Mouse (Mus musculus): Measurements from ENCODE around the gene Ptcd2.
"Not testable (repeated sequence)": the region's sequence is repeated elsewhere in the genome, so short reads cannot be mapped to it uniquely, and the experiment has no call there.

Gene Ptcd2

GRCm38 (mm10) chr13:99355861-99356260, 11.4 kb upstream of the Ptcd2 start:
- DNase-seq (ENCODE audit: low read depth) = no peak

DNA sequence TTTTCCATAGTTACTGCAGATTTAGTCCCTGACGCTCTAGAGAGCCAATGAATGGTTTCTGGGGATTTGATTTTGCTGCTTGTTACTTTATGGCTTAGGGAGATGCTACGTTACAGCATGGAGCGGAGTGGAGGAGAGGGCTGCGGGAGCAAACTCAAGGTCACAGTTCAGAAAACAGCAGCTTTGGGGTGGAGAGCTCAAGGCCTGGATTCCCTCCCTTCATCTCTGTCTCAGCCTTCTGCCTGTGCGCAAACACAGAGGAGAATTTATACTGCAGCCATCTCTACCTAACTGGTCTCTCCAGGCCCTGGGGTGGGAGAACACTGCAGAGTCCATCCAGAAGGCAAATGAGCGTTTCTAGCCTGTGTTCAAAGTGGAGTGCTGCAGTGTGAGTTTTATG, 10.6 kb upstream of the Ptcd2 start:
- no peak for DNase-seq (ENCODE audit: low read depth)

DNA sequence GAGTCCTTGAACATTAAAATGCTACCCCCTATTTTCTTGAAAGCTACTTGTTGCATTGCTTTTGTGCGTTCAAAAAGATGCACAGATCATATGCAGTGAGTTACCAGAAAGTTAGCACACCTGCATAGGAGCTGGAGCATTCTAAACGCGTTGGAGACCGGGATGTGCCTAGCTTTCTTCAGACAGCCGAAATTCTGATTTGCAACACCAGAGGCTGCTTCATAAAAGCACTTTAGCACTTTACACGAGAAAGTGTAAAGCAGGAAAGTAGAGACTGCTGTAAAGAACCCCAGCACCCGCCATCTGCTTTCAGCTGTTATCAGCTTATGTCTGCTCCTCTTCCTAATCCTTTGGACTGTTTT, 9.0 kb upstream of the Ptcd2 start:
- DNase-seq (ENCODE audit: low read depth) = no peak

DNA sequence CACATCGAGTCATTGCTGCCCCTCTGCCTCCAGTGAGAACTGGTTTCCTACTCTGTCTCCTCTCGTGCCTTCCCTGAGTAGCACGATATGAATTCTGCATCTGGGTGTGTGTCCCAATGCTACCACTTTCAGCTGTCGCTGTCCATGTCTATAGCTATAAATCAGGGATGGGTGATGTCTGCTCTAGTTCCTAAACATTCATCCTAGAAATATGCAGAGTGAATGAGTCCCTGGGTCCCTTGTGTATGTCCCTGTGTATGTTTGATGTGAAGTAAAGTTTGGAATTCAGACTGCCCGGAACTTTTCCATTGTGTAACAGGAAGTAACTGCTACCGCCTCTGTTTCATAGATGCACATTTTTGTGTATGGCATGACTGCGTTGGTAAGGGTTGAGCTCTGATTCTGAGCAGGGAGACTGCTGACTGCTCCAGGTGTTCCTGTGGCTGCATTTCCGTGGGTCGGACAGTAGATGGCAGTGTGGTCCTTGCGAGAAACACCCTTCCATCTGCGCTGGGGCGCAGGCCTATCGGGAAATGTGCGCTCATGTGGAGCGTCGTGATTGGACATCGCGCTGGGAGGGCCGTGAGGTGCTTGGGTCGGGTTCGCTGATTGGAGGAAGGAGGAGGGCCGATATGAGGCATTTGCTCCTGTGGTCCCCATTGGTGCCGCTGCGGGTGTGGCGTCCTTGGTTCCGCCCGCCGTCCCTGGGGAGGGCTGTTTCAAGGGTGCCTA, 8.4 kb upstream of the Ptcd2 start:
- peak; percentile 98 for DNase-seq (ENCODE audit: low read depth)

- DNase-seq (ENCODE audit: low read depth) = no peak
Observed at GRCm38 (mm10) chr13:99351596-99351995, 7.1 kb upstream of the Ptcd2 start.

DNA sequence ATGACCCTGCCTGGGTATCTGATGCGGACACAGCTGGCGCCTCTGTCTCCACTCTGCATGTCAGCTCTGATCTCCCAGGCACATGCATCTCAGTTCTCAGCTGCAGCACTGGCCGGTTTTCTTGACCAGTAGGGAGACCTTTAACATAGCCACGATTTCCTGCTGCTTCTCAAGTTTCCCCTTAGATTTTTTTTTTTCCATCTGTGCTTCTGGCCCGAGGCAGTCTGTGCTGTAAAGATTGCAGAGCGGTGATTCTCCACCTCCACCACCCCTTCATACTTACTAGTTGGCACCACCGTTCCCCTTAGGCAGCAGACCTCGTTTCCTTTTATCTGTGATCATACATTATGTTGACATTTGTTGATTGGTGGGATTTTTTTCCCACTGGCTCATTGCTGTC, 6.7 kb upstream of the Ptcd2 start:
- peak; percentile 77 for DNase-seq (ENCODE audit: low read depth)

DNA sequence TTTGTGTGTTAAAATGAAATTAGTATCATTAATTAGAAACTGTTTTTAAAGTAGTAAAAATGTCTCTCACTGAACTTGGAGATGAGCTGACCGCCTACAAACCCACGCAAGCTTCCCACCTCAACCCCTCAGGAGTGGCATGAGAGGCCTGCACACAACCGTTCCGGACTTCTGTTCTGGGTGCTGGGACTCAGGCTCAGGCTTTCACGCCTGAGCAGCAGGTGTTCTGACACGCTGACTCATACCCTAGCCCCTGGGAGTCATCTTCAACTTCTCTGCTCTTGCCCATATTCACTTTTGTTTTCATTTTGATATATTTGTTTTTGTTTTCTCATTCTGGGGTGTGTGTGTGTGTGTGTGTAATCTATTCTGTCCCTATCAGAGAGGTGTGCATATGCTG, 5.5 kb upstream of the Ptcd2 start:
- no peak for DNase-seq (ENCODE audit: low read depth)

DNA sequence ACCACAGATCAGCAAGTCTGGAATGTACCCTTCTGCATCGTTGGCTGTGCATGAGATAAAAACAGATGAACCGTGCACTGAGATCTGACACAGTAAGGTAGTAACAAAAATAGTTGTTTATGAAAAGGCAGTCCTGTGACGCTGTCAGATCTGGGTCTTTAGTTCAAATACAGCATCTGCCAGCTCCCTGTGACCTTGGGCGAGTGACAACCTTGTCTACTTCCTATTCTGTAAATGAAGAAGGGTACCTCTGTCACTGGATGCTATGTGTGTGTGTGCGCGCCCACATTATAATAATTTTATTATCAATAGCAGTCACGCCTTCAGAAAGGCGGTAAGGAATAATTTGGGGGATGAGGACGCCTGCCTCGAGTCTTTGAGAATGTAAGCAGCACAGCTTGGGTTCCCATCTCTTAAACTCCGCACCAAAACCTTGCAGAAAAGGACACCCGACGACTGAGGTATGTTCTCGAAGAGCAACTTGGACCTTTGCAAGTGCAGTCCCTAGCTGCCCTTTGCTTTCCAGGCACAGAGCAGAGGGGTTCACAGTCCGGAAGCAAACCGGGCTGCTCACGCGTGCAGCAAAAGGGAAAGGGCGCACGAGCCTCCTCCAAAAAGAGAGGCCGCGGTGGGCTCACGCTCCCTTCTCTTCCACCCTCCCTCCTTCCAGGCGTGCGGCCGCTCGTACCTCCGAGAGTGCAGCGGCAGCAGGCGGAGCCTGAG, 468 bp downstream of the Ptcd2 start:
- peak; percentile 41 for DNase-seq (ENCODE audit: low read depth)

DNA sequence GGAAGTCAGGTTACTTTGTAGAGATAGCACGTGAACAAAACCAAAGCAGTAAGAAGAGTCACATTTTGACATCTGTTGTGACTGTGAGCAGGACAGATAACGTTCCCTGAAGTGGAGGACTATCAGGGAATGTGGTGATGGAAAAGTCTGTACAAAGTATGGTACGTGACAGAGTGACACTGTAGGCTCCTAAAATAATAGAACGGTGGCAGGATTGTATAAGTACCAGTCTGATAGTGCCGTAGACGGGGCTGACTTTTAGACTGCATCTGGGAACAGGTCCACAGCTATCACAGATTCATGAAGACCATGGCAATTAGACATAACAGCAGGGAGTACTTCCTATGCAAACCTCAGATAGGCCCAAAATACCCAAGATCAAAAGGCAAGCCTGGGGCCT, 3.0 kb downstream of the Ptcd2 start:
- DNase-seq (ENCODE audit: low read depth) = no peak

DNA sequence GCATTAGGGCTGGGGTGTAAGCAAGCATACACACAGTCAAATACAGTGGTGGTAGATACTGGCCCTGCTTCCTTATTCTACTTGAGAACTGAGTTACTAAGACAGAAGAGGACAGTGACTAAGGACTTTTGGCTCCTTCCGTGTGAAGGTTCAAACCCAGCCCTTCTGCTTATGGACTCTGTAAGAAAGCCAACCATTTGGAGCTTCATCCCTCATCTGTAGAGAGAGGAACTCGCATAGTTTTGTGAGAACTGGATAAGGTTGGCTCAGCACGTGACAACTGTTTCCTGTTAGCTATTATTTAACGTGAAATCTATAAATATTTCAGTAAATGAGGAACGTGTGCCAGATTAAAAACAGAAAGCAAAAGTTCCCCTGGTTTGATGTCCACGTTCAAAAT, 7.0 kb downstream of the Ptcd2 start:
- peak; percentile 25 for DNase-seq (ENCODE audit: low read depth)

GRCm38 (mm10) chr13:99331255-99331654, 13.2 kb downstream of the Ptcd2 start:
- DNase-seq (ENCODE audit: low read depth) = no peak

DNA sequence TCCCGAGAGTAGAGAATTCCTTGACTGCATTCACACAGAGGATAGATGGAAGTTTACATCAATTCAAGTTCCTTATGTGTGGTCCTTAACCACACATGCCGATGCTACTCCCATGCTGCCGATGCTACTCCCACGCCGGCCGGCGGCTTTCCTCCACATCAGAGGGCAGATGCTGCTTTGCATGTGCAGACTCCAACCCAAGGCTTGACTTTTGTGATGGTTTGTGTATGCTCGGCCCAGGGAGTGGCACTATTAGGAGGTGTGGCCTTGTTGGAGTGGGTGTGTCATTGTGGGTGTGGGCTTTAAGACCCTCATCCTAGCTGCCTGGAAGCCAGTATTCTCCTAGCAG, 20.2 kb downstream of the Ptcd2 start:
- DNase-seq (ENCODE audit: low read depth) = not testable (repeated sequence)

DNA sequence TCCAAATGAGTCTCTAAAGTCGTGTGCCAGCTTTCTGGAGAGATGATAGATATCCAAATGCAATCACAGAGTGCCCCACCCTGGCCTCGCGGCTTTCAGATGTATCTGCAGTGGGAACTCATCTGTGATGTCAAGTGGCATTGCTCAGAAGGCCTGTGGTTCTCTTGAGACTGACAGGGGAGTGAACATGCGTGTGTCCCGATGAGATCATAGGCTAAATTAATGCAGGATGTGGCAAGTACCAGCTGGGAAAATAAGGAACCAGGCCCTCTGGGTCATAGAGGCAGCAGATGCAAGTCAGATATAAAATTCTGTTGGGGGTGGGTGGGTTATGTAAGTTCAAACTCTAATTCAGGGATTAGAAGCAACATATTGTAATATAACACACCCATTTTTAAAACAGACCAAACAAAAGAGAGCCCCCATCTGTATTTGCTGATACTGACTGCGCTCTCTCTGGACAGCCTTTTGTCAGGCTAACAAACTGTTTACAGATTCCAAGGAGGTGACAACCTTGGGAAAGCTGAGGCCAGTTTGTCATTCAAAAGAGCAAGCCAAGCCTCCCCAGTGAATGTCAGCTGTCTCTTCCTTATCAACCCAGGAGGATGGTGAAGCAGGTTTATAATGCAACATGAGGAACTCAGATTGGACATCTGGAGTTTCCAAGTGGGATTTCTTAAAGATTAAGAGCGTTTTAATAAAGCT, 20.7 kb downstream of the Ptcd2 start:
- peak; percentile 61 for DNase-seq (ENCODE audit: low read depth)

DNA sequence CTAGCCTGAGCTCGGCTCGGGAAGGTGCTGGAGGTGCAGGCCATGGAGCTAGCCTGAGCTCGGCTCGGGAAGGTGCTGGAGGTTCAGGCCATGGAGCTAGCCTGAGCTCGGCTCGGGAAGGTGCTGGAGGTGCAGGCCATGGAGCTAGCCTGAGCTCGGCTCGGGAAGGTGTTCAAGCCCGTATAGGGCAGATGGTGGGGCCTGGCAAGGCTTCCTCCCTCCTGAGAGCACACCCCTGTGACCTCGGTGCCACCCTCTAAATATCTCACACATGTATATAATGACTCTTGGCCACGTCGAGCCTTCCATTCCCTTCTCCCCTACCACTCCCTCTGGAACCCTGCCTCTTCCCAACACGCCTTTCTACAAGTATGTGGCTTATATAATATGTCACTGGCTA, 21.6 kb downstream of the Ptcd2 start:
- DNase-seq (ENCODE audit: low read depth) = not testable (repeated sequence)

DNA sequence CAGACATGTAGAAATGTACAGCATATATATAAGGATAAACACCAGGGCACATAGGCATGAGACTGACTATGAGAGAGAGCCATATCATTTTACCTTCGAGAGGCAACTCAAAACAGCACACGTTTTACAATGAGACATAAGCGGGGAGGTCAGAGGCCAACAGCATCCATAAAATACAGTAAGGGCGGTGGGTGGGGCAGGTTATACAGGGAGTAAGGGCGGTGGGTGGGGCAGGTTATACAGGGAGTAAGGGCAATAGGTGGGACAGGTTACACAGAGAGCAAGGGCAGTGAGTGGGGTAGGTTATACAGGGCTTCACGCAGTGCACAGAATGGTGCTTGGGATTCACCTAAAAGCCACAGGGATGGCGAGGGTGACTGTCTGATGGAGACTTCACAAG, 24.1 kb downstream of the Ptcd2 start:
- no peak for DNase-seq (ENCODE audit: low read depth)

GRCm38 (mm10) chr13:99317058-99317457, 27.4 kb downstream of the Ptcd2 start:
- DNase-seq (ENCODE audit: low read depth) = peak; percentile 41

DNA sequence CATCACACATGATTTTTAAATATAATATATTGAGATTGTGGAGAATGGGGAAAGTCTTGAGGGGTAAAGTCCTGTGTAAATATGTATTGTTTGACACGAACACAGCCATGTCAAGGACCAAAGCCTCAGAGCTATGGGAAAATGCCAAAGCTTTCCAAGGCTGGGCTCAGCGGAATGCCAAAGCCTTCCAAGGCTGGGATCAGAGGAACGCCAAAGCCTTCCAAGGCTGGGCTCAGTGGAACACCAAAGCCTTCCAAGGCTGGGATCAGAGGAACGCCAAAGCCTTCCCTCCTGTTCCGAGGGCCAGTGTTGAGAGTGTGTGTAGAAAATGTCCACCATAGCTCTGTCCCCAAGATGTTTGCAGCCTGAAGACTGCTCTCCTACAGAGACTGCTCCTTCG, 28.1 kb downstream of the Ptcd2 start:
- DNase-seq (ENCODE audit: low read depth) = no peak

GRCm38 (mm10) chr13:99314657-99315181, 29.8 kb downstream of the Ptcd2 start:
- peak; percentile 13 for DNase-seq (ENCODE audit: low read depth)

DNA sequence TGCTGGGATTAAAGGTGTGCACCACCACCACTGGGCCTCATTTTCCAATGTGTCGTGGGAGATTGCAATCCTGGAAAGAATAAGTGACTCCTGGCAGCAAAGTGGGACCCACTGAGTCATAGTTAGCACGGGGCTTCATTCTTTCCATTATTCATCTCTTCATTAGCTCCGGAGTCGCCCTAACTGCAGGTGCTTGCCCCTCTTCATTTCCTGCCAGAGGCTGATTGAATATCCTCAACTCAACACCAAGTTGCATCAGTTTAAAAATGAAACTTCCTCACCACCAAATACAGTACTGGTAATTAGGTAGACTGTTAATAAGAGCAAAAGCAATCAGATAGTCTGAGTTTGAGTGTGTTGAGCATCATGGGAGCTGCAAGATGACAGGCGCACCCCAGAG, 30.4 kb downstream of the Ptcd2 start:
- no peak for DNase-seq (ENCODE audit: low read depth)

DNA sequence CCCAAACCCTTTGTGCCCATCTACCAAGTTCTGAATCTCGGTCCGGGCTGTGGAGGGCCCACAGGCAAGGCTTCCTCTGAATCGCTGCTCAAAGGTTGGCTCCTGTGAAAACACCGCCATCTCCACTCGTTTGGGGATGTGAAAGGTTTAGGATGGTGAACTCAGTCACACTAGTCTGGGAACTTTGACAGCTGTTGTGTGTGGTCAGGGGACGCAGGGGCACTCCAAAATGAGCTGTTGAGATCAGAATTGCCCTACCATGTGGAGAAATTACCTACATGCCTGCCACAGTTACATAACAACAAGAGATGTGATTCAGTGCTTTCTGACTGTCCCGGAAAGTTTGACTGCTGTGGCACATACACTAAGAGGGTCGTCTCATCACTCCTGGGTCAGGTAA, 36.1 kb downstream of the Ptcd2 start:
- DNase-seq (ENCODE audit: low read depth) = no peak

DNA sequence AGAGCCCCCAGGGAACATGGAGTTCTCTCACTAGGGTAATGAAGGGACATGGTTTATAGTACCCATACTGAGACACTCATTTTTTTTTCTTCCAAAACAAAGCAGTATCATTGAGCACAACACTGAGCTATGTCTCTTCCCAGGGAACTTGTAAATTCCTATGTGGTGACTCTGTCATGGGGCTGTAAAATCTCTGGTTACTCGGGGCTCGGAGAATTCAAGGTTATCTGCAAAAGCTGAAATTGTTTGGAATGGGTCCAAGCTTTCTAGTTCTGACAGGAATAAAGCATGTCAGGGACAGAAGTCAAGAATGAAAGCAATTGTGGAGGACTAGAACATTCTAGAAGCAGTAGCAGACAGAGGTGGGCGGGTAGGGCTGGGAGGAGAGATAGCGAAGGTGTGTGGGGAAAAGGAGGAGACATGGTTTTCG, 36.6 kb downstream of the Ptcd2 start:
- no peak for DNase-seq (ENCODE audit: low read depth)

DNA sequence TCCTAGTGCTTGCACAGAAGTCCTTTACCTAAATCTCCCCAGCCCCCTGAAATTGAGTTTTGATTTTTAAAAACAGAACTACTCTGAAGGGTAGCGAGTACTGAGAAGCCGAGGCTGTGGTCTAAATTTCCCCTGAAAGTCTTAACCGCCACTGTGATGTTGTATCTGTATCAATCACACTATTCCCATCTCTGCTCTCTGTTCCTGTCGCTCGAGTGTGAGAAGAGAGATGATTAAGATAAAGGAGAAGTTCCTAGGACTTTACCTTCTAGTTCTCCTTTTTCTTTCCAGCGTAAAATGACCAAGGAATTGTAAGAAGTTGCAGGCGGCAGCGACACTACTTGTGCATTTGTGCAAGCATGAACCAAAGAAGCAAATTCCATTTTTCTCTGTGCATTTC, 38.3 kb downstream of the Ptcd2 start:
- DNase-seq (ENCODE audit: low read depth) = no peak

DNA sequence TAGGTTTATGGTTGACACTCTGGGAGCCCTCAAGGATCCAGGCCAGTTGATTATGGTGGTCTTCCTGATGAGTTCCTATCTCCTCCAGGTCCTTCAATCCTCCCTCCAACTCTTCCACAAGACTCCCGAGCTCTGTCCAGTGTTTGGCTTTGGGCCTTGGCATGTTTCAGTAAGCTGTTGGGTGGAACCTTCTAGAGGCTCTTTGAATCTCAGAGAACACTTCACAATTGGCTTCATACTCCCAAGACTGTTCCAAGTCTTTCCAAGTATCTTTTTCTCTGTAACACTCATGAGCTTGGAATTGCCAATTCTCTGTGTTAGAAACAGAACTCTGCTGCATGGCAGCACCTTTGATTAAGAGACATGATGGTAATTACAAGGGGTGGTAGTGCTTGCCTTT, 39.3 kb downstream of the Ptcd2 start:
- no peak for DNase-seq (ENCODE audit: low read depth)
